Mouse (Mus musculus) ES-Bruce4 (cell line): Measurements from ENCODE around the gene Otoa.

Experiments
- CTCF ChIP-seq: IDR thresholded peaks from one replicate; pipeline ENCODE4 v1.8.1; 2011; ENCODE audit warnings: low read depth, low read length
- POLR2A ChIP-seq: IDR thresholded peaks from one replicate; pipeline ENCODE4 v1.8.1; 2011; ENCODE audit warnings: low read length; ENCODE audit not compliant: insufficient read depth

DNA sequence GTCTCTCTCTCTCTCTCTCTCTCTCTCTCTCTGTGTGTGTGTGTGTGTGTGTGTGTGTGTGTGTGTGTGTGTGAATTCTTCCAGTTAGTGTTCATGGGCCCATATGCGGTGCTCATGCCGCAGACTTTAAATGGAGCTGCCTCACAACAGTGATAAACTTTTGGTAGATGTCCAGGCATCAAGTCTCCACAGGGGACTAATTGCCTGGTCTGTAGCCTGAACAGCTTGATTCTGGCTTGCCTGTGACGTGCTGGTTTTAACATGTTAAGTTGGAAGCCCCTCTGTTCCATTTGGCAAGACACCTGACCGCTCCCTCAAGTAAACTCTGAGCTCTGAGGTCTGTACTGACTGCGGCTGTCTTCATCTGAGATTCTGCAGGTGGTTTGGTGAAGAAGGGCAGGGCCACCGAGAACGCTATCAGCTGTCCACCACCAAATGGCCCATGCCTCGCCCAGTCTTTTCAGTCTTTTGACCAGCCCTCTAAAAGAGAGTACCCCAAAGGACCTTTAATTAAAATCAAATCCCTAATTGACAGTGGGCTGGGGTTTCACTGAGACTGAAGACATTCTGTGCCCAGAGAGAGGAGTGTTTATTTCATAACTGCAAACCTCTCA is 3.5 kb downstream of the Otoa start:
- TF ChIP-seq CTCF: no peak
- no peak for TF ChIP-seq POLR2A
